Mouse (Mus musculus) E14TG2a.4 (cell line): ENCODE data around the gene Ccdc117.

ENCODE experiments used
- CTCF ChIP-seq: conservative IDR thresholded peaks from 2 replicates; pipeline ENCODE4 v1.5.1; 2014; ENCODE audit warnings: low read length
- NANOG ChIP-seq: IDR thresholded peaks from 2 replicates; pipeline ENCODE4 v1.6.1; 2014; ENCODE audit warnings: borderline replicate concordance, low read length, mixed read lengths
- POU5F1 ChIP-seq: IDR thresholded peaks from 2 replicates; pipeline ENCODE4 v1.6.1; 2014; ENCODE audit warnings: low read length, borderline replicate concordance

DNA sequence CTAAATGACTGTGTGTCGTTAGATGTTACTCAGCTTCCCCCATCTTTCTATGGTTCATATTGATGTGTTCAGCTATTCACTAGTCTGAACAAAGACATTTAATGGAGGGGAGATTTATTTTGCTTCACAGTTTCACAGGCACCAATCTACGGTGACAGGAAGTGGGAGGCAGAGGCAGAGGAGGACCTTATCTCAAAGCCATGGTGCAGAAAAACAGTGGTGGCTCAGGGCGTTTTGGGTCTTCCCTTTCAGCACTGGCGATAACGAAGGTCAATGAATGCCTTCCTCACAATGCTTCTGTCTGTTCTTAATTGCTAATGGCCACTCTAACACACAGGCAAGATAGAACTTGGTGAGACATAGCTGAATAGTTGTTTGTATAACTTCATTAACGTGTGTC lies 33.1 kb upstream of the Ccdc117 start:
- TF ChIP-seq CTCF (no peak), POU5F1 (no peak), NANOG (no peak)
